Comparison of ENCODE assay signal across 8 mouse cellular contexts in genomic region chr13:36577916-36578568, GRCm38 (mm10).
DNase-seq lines count a peak whose midpoint lies in the region; ATAC-seq lines count a peak whose summit lies in the region.

No protein-coding gene starts in this region.

- 0 out of 2 replicates have a peak, but pooled peaks have one; percentile 5 for ATAC-seq in lung, embryonic 15.5 days (ENCODE audit: borderline replicate concordance, extremely low read depth, low FRiP score, low TSS enrichment)
- peak; percentile 27 for ATAC-seq in forebrain, embryonic 16.5 days
- peak; percentile 21; the same call in 1 of the 2 replicates for ATAC-seq in neural tube, embryonic 15.5 days (ENCODE audit: low FRiP score)

- peak overlapping the region; percentile 48 for H3K4me3 ChIP-seq in lung, embryonic 15.5 days
- H3K4me3 ChIP-seq in forebrain, embryonic 16.5 days (replicated peaks; ENCODE audit: low read length): peak overlapping the region; percentile 63
- peak overlapping the region; percentile 60 for H3K4me3 ChIP-seq in limb, embryonic 10.5 days
- peak overlapping the region; percentile 42; the same call in 1 of the 2 replicates for H3K4me3 ChIP-seq in neural tube, embryonic 15.5 days (replicated peaks)

- no peak for DNase-seq in lung, postnatal 36 days
- DNase-seq in limb, embryonic 10.5 days (ENCODE audit: low spot score): peak; percentile 33
- DNase-seq in thymus, postnatal 36 days: no peak
- DNase-seq in left cerebral cortex, postnatal 25 days (ENCODE audit: low spot score in 2 of 2): no peak
- no peak for DNase-seq in gastrocnemius, postnatal 25 days

- 23% methylated on average over 7 of the region's 7 CpGs for WGBS in lung, embryonic 15.5 days
- 52% methylated on average over 7 of the region's 7 CpGs for WGBS in forebrain, embryonic 16.5 days
- WGBS in limb, embryonic 10.5 days: 43% methylated on average over 7 of the region's 7 CpGs
- 56% methylated on average over 7 of the region's 7 CpGs for WGBS in neural tube, embryonic 15.5 days

- no peaks in the 10 kb centered on the region for H3K36me3 ChIP-seq in lung, embryonic 15.5 days
- no peaks in the 10 kb centered on the region for H3K36me3 ChIP-seq in forebrain, embryonic 16.5 days (ENCODE audit: control insufficient read depth, insufficient read depth)
- no peaks in the 10 kb centered on the region for H3K36me3 ChIP-seq in limb, embryonic 10.5 days
- no peaks in the 10 kb centered on the region for H3K36me3 ChIP-seq in neural tube, embryonic 15.5 days

- intact Hi-C loops in left cerebral cortex, postnatal 25 days (cut with DNase I): loop anchor here (2.0 to 10.0 kb wide), 5 partner anchors 45 to 737 kb away; no protein-coding TSS in a partner anchor

- no peak overlapping the region for H3K27ac ChIP-seq in lung, embryonic 15.5 days
- peak overlapping the region; percentile 93 for H3K27ac ChIP-seq in forebrain, embryonic 16.5 days (ENCODE audit: low read length)
- peak overlapping the region; percentile 89 for H3K27ac ChIP-seq in limb, embryonic 10.5 days
- H3K27ac ChIP-seq in neural tube, embryonic 15.5 days (replicated peaks): peak overlapping the region; percentile 86

- no peaks in the 10 kb centered on the region for H3K9me3 ChIP-seq in lung, embryonic 15.5 days
- H3K9me3 ChIP-seq in forebrain, embryonic 16.5 days (ENCODE audit: control insufficient read depth, low read length): no peaks in the 10 kb centered on the region
- H3K9me3 ChIP-seq in limb, embryonic 10.5 days (replicated peaks): no peaks in the 10 kb centered on the region
- H3K9me3 ChIP-seq in neural tube, embryonic 15.5 days (replicated peaks): no peaks in the 10 kb centered on the region

- H3K9ac ChIP-seq in lung, embryonic 15.5 days: no peak overlapping the region
- no peak overlapping the region; the same call in 1 of the 2 replicates for H3K9ac ChIP-seq in forebrain, embryonic 16.5 days (replicated peaks; ENCODE audit: low read depth, low read length)
- no peak overlapping the region for H3K9ac ChIP-seq in neural tube, embryonic 15.5 days (replicated peaks)

- H3K4me1 ChIP-seq in lung, embryonic 15.5 days: peaks cover 4% of the 10 kb centered on the region; the same call in 1 of the 2 replicates
- H3K4me1 ChIP-seq in forebrain, embryonic 16.5 days (replicated peaks; ENCODE audit: control insufficient read depth, insufficient read depth, low read length): peaks cover 24% of the 10 kb centered on the region
- peaks cover 39% of the 10 kb centered on the region for H3K4me1 ChIP-seq in limb, embryonic 10.5 days
- H3K4me1 ChIP-seq in neural tube, embryonic 15.5 days: peaks cover 30% of the 10 kb centered on the region

- H3K27me3 ChIP-seq in lung, embryonic 15.5 days: no peaks in the 10 kb centered on the region; the same call in 1 of the 2 replicates
- no peaks in the 10 kb centered on the region for H3K27me3 ChIP-seq in forebrain, embryonic 16.5 days (replicated peaks; ENCODE audit: control insufficient read depth, insufficient read depth, low read length)
- peaks cover 17% of the 10 kb centered on the region; the same call in 1 of the 2 replicates for H3K27me3 ChIP-seq in limb, embryonic 10.5 days (ENCODE audit: low read depth, poor library complexity, severe bottlenecking)
- H3K27me3 ChIP-seq in neural tube, embryonic 15.5 days (replicated peaks): no peaks in the 10 kb centered on the region

- peak overlapping the region; percentile 67 for H3K4me2 ChIP-seq in lung, embryonic 15.5 days
- H3K4me2 ChIP-seq in forebrain, embryonic 16.5 days (ENCODE audit: low read length): peak overlapping the region; percentile 66
- peak overlapping the region; percentile 61 for H3K4me2 ChIP-seq in neural tube, embryonic 15.5 days
